Mouse (Mus musculus) heart, embryonic 10.5 days (tissue): ENCODE results near the gene Pcnt. TPM values are rescaled to one million over a fixed set of nuclear protein-coding genes. Genes with fewer than 3 reads are reported as not detected.

Experiments
- DNase-seq: peaks from one replicate; pipeline ENCODE4 v3.0.0-alpha.2; 2017; ENCODE audit warnings: low spot score
- H3K27ac ChIP-seq: fragments of 300-500 bp; sonication (generic); 2 replicates; pipeline ENCODE4 v1.5.1; 2016; ENCODE audit warnings: mild to moderate bottlenecking
- H3K27me3 ChIP-seq: fragments of 300-500 bp; sonication (generic); 2 replicates; pipeline ENCODE4 v1.6.1; 2016; ENCODE audit warnings: mild to moderate bottlenecking; ENCODE audit not compliant: poor library complexity, insufficient read depth, severe bottlenecking
- H3K36me3 ChIP-seq: fragments of 300-500 bp; sonication (generic); 2 replicates; pipeline ENCODE4 v1.6.1; 2016; ENCODE audit warnings: mild to moderate bottlenecking, moderate library complexity
- H3K4me1 ChIP-seq: fragments of 300-500 bp; sonication (generic); 2 replicates; pipeline ENCODE4 v1.6.1; 2016; ENCODE audit warnings: mild to moderate bottlenecking
- H3K4me3 ChIP-seq: fragments of 300-500 bp; sonication (generic); 2 replicates; pipeline ENCODE4 v1.5.1; 2016; ENCODE audit warnings: mild to moderate bottlenecking, moderate library complexity
- H3K9me3 ChIP-seq: fragments of 300-500 bp; sonication (generic); 2 replicates; pipeline ENCODE4 v1.6.1; 2016; ENCODE audit warnings: mild to moderate bottlenecking, moderate library complexity
- WGBS: fragments of 180-500 bp; shearing (Covaris S2); methylation state at CpG from one replicate; pipeline ENCODE4 v1.1.7; 2016; 5-methylcytosine and 5-hydroxymethylcytosine counted together
- polyA plus RNA-seq: library from polyadenylated mRNA; unstranded; fragments of >200 nt; fragmentation: Nextera tagmentation; extraction: Ambion mirVana; gene quantifications from 2 replicates; pipeline ENCODE4 v1.2.1, GENCODE M21; 2016

Gene Pcnt
- polyA plus RNA-seq: 14.9 and 15.1 TPM in 2 replicates

GRCm38 (mm10) chr10:76442178-76443088 is at the start of gene Pcnt:
Pcnt (minus strand) TSS chr10:76442786.
- peak within 1 kb of the TSS; percentile 94 for H3K27ac ChIP-seq
- peak within 1 kb of the TSS; percentile 91 for H3K4me3 ChIP-seq
- peak; percentile 99 for DNase-seq
- peaks cover 29% of the 10 kb centered on the region for H3K36me3 ChIP-seq
- peaks cover 21% of the 10 kb centered on the region for H3K4me1 ChIP-seq
- no peaks in the 10 kb centered on the region for H3K9me3 ChIP-seq
- under 1% methylated on average over 78 of the region's 78 CpGs for WGBS
- H3K27me3 ChIP-seq: no peaks in the 10 kb centered on the region

GRCm38 (mm10) chr10:76489205-76489604 is 46.6 kb upstream of the Pcnt start:
- H3K36me3 ChIP-seq: peaks cover 93% of the 10 kb centered on the region
- WGBS: 91% methylated on average over 15 of the region's 15 CpGs

GRCm38 (mm10) chr10:76488265-76488664 is 45.7 kb upstream of the Pcnt start:
- 62% methylated on average over 8 of the region's 8 CpGs for WGBS
- Histone ChIP-seq H3K9me3 (no peaks in the 10 kb centered on the region), H3K27me3 (no peaks in the 10 kb centered on the region), H3K36me3 (peaks cover 93% of the 10 kb centered on the region), H3K4me3 (no peak overlapping the region), H3K27ac (no peak overlapping the region), H3K4me1 (no peaks in the 10 kb centered on the region)
- no peak for DNase-seq

More at GRCm38 (mm10) chr10:76489205-76489604, 46.6 kb upstream of the Pcnt start:
- no peaks in the 10 kb centered on the region for H3K9me3 ChIP-seq
- no peak overlapping the region for H3K4me3 ChIP-seq
- H3K4me1 ChIP-seq: no peaks in the 10 kb centered on the region
- no peak for DNase-seq
- no peaks in the 10 kb centered on the region for H3K27me3 ChIP-seq
- no peak overlapping the region for H3K27ac ChIP-seq

GRCm38 (mm10) chr10:76486302-76486701 is 43.7 kb upstream of the Pcnt start:
- Histone ChIP-seq H3K4me3 (no peak overlapping the region), H3K9me3 (no peaks in the 10 kb centered on the region), H3K4me1 (no peaks in the 10 kb centered on the region), H3K36me3 (peaks cover 96% of the 10 kb centered on the region), H3K27ac (no peak overlapping the region), H3K27me3 (no peaks in the 10 kb centered on the region)
- WGBS: 94% methylated on average over 2 of the region's 2 CpGs
- DNase-seq: no peak

- no peak overlapping the region for H3K27ac ChIP-seq
- WGBS: 76% methylated on average over 6 of the region's 6 CpGs
Observed at GRCm38 (mm10) chr10:76481480-76481879, 38.9 kb upstream of the Pcnt start.

GRCm38 (mm10) chr10:76480851-76481250 is 38.3 kb upstream of the Pcnt start:
- Histone ChIP-seq H3K4me3 (no peak overlapping the region), H3K27ac (no peak overlapping the region), H3K27me3 (no peaks in the 10 kb centered on the region), H3K36me3 (peaks cover 95% of the 10 kb centered on the region), H3K4me1 (no peaks in the 10 kb centered on the region), H3K9me3 (no peaks in the 10 kb centered on the region)
- WGBS: 93% methylated on average over 13 of the region's 13 CpGs
- DNase-seq: no peak

More at GRCm38 (mm10) chr10:76481480-76481879, 38.9 kb upstream of the Pcnt start:
- H3K9me3 ChIP-seq: no peaks in the 10 kb centered on the region
- H3K36me3 ChIP-seq: peaks cover 95% of the 10 kb centered on the region
- no peaks in the 10 kb centered on the region for H3K27me3 ChIP-seq
- no peaks in the 10 kb centered on the region for H3K4me1 ChIP-seq
- no peak overlapping the region for H3K4me3 ChIP-seq
- DNase-seq: no peak

- WGBS: 90% methylated on average over 5 of the region's 5 CpGs
- no peaks in the 10 kb centered on the region for H3K27me3 ChIP-seq
- peaks cover 79% of the 10 kb centered on the region for H3K36me3 ChIP-seq
- H3K9me3 ChIP-seq: no peaks in the 10 kb centered on the region
- no peak for DNase-seq
- H3K4me1 ChIP-seq: 0 out of 2 replicates have a peak, but pooled peaks cover 4% of the 10 kb centered on the region
- H3K4me3 ChIP-seq: no peak overlapping the region
- no peak overlapping the region for H3K27ac ChIP-seq
Observed at GRCm38 (mm10) chr10:76473759-76474158, 31.2 kb upstream of the Pcnt start.

- H3K9me3 ChIP-seq: no peaks in the 10 kb centered on the region
- H3K4me1 ChIP-seq: peaks cover 6% of the 10 kb centered on the region; the same call in 1 of the 2 replicates
- H3K27me3 ChIP-seq: no peaks in the 10 kb centered on the region
- H3K27ac ChIP-seq: peak within 1 kb of the TSS; percentile 95
- H3K36me3 ChIP-seq: peaks cover 44% of the 10 kb centered on the region
- 1% methylated on average over 55 of the region's 55 CpGs for WGBS
- peak within 1 kb of the TSS; percentile 91 for H3K4me3 ChIP-seq
- DNase-seq: peak; percentile 96
Observed at GRCm38 (mm10) chr10:76468203-76469162, 25.9 kb upstream of the Pcnt start, which contains the start of the genes Mcm3ap and Ybey. Mcm3ap (plus strand) TSS chr10:76468927. Ybey (minus strand) TSS chr10:76469114.

GRCm38 (mm10) chr10:76462721-76463120 is 20.1 kb upstream of the Pcnt start:
- DNase-seq: no peak
- no peaks in the 10 kb centered on the region for H3K27me3 ChIP-seq
- H3K4me1 ChIP-seq: peaks cover 2% of the 10 kb centered on the region; the same call in 1 of the 2 replicates
- H3K4me3 ChIP-seq: no peak overlapping the region
- peaks cover 11% of the 10 kb centered on the region for H3K9me3 ChIP-seq
- H3K27ac ChIP-seq: no peak overlapping the region
- 88% methylated on average over 6 of the region's 6 CpGs for WGBS
- peaks cover 38% of the 10 kb centered on the region for H3K36me3 ChIP-seq

- Histone ChIP-seq H3K27ac (no peak overlapping the region), H3K36me3 (peaks cover 38% of the 10 kb centered on the region), H3K9me3 (peaks cover 11% of the 10 kb centered on the region), H3K27me3 (no peaks in the 10 kb centered on the region), H3K4me1 (no peaks in the 10 kb centered on the region), H3K4me3 (no peak overlapping the region)
- DNase-seq: no peak
- WGBS: 89% methylated on average over 7 of the region's 7 CpGs
Observed at GRCm38 (mm10) chr10:76462312-76462711, 19.7 kb upstream of the Pcnt start.

- Histone ChIP-seq H3K4me1 (no peaks in the 10 kb centered on the region), H3K27me3 (no peaks in the 10 kb centered on the region), H3K27ac (no peak overlapping the region), H3K36me3 (peaks cover 38% of the 10 kb centered on the region), H3K4me3 (no peak overlapping the region), H3K9me3 (peaks cover 11% of the 10 kb centered on the region)
- 87% methylated on average over 1 of the region's 1 CpGs for WGBS
- DNase-seq: no peak
Observed at GRCm38 (mm10) chr10:76461255-76461654, 18.7 kb upstream of the Pcnt start.

GRCm38 (mm10) chr10:76455289-76455688 is 12.7 kb upstream of the Pcnt start:
- 51% methylated on average over 5 of the region's 5 CpGs for WGBS
- Histone ChIP-seq H3K4me3 (no peak overlapping the region), H3K4me1 (no peaks in the 10 kb centered on the region), H3K27me3 (no peaks in the 10 kb centered on the region), H3K27ac (no peak overlapping the region), H3K9me3 (peaks cover 11% of the 10 kb centered on the region), H3K36me3 (0 out of 2 replicates have a peak, but pooled peaks cover 5% of the 10 kb centered on the region)
- no peak for DNase-seq
